Mouse (Mus musculus): ENCODE measurements around the gene Lamtor5. TPM values are rescaled to one million over a fixed set of nuclear protein-coding genes. Genes with fewer than 3 reads are reported as not detected.

Gene Lamtor5
- polyA plus RNA-seq, 2 experiments: 44.7 to 109 TPM

DNA sequence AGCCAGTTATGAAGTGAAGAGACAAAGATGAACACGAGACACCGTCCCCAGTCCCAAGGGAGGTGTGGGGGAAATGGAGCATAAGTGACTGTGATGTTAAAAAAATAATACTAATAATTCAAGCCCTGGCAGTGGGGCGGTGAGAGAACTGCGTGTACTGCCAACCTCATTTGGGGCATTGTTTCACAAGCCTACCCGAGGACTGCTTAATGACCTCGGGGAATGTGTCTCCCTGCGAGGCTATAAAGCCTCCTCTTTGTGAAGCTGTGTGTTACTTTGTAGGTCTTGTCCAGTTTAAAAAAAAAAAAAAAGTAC is 16.9 kb upstream of the Lamtor5 start:
- no peaks in the 10 kb centered on the region for H3K27me3 ChIP-seq (ENCODE audit: control insufficient read depth, insufficient read depth, low read length)

GRCm38 (mm10) chr3:107266814-107267345 is 11.8 kb upstream of the Lamtor5 start:
- no peak overlapping the region for H3K27ac ChIP-seq
- H3K4me3 ChIP-seq (ENCODE audit: insufficient read depth in 1 of 2, low read depth in 2 of 2, low read length in 2 of 2): no peak overlapping the region
- no peaks in the 10 kb centered on the region for H3K9me3 ChIP-seq (ENCODE audit: control insufficient read depth, low read length)
- TF ChIP-seq CTCF (IDR thresholded peaks at IDR 0.05; ENCODE audit: low read depth) (no peak), EP300 (IDR thresholded peaks at IDR 0.05; ENCODE audit: low read depth) (no peak)
- no peaks in the 10 kb centered on the region for H3K4me1 ChIP-seq (replicated peaks; ENCODE audit: control insufficient read depth in 2 of 2, insufficient read depth in 2 of 2, low read length in 1 of 2)
- WGBS (ENCODE audit: insufficient replicate concordance): 64% methylated on average over 2 of the region's 2 CpGs
- DNase-seq (ENCODE audit: low read depth in 3 of 3, low spot score in 3 of 3) (no peak), ATAC-seq (ENCODE audit: insufficient read depth) (no peak)
- H3K36me3 ChIP-seq (replicated peaks; ENCODE audit: control insufficient read depth, insufficient read depth, low read depth): no peaks in the 10 kb centered on the region
- H3K27me3 ChIP-seq (ENCODE audit: control insufficient read depth, insufficient read depth, low read length): no peaks in the 10 kb centered on the region
- no peak overlapping the region for H3K9ac ChIP-seq (replicated peaks)
- no peak overlapping the region for H3K4me2 ChIP-seq (ENCODE audit: low read depth)

More for the DNA sequence above, 16.9 kb upstream of the Lamtor5 start:
- H3K9me3 ChIP-seq (ENCODE audit: control insufficient read depth, low read length): no peaks in the 10 kb centered on the region
- H3K9ac ChIP-seq (replicated peaks): no peak overlapping the region
- ATAC-seq (ENCODE audit: insufficient read depth) (no peak), DNase-seq (ENCODE audit: low read depth in 3 of 3, low spot score in 3 of 3) (no peak)
- 58% methylated on average over 7 of the region's 7 CpGs for WGBS (ENCODE audit: insufficient replicate concordance)
- no peak overlapping the region for H3K4me2 ChIP-seq (ENCODE audit: low read depth)
- no peak overlapping the region for H3K4me3 ChIP-seq (ENCODE audit: insufficient read depth in 1 of 2, low read depth in 2 of 2, low read length in 2 of 2)
- H3K36me3 ChIP-seq (replicated peaks; ENCODE audit: control insufficient read depth, insufficient read depth, low read depth): no peaks in the 10 kb centered on the region
- TF ChIP-seq EP300 (IDR thresholded peaks at IDR 0.05; ENCODE audit: low read depth) (no peak), CTCF (IDR thresholded peaks at IDR 0.05; ENCODE audit: low read depth) (no peak)
- no peak overlapping the region for H3K27ac ChIP-seq
- H3K4me1 ChIP-seq (replicated peaks; ENCODE audit: control insufficient read depth in 2 of 2, insufficient read depth in 2 of 2, low read length in 1 of 2): no peaks in the 10 kb centered on the region

GRCm38 (mm10) chr3:107272433-107272832 is 6.2 kb upstream of the Lamtor5 start:
- no peak overlapping the region for H3K27ac ChIP-seq
- no peak for DNase-seq (ENCODE audit: low read depth in 3 of 3, low spot score in 3 of 3)
- H3K4me2 ChIP-seq (ENCODE audit: low read depth): no peak overlapping the region
- H3K36me3 ChIP-seq (replicated peaks; ENCODE audit: control insufficient read depth, insufficient read depth, low read depth): no peaks in the 10 kb centered on the region
- no peak overlapping the region for H3K9ac ChIP-seq (replicated peaks)
- ATAC-seq (ENCODE audit: insufficient read depth): peak; percentile 52; the same call in 1 of the 2 replicates
- no peaks in the 10 kb centered on the region for H3K27me3 ChIP-seq (ENCODE audit: control insufficient read depth, insufficient read depth, low read length)
- no peak for TF ChIP-seq CTCF (IDR thresholded peaks at IDR 0.05; ENCODE audit: low read depth)
- TF ChIP-seq EP300 (IDR thresholded peaks at IDR 0.05; ENCODE audit: low read depth): no peak
- H3K4me3 ChIP-seq (ENCODE audit: insufficient read depth in 1 of 2, low read depth in 2 of 2, low read length in 2 of 2): no peak overlapping the region
- peaks cover 0 to 4% of the 10 kb centered on the region in 2 experiments; a peak in 1 of 4 replicates for H3K4me1 ChIP-seq (replicated peaks; ENCODE audit: control insufficient read depth in 2 of 2, insufficient read depth in 2 of 2, low read length in 1 of 2)
- WGBS (ENCODE audit: insufficient replicate concordance): 41% methylated on average over 3 of the region's 3 CpGs
- H3K9me3 ChIP-seq (ENCODE audit: control insufficient read depth, low read length): no peaks in the 10 kb centered on the region

- no peak overlapping the region for H3K4me3 ChIP-seq (ENCODE audit: insufficient read depth in 1 of 2, low read depth in 2 of 2, low read length in 2 of 2)
- no peak overlapping the region for H3K4me2 ChIP-seq (ENCODE audit: low read depth)
- H3K36me3 ChIP-seq (replicated peaks; ENCODE audit: control insufficient read depth, insufficient read depth, low read depth): no peaks in the 10 kb centered on the region
- H3K27ac ChIP-seq: no peak overlapping the region
- 0 out of 2 replicates have a peak, but pooled peaks have one; percentile 35 for ATAC-seq (ENCODE audit: insufficient read depth)
- H3K9me3 ChIP-seq (ENCODE audit: control insufficient read depth, low read length): no peaks in the 10 kb centered on the region
- H3K27me3 ChIP-seq (ENCODE audit: control insufficient read depth, insufficient read depth, low read length): no peaks in the 10 kb centered on the region
- H3K9ac ChIP-seq (replicated peaks): no peak overlapping the region
- 12% methylated on average over 3 of the region's 3 CpGs for WGBS (ENCODE audit: insufficient replicate concordance)
- peak; percentile 28 to 36 (median 33) for DNase-seq (ENCODE audit: low read depth in 3 of 3, low spot score in 3 of 3)
- TF ChIP-seq CTCF (IDR thresholded peaks at IDR 0.05; ENCODE audit: low read depth) (peak; percentile 88), EP300 (IDR thresholded peaks at IDR 0.05; ENCODE audit: low read depth) (no peak)
- peaks cover 0 to 7% of the 10 kb centered on the region in 2 experiments; a peak in 1 of 4 replicates for H3K4me1 ChIP-seq (replicated peaks; ENCODE audit: control insufficient read depth in 2 of 2, insufficient read depth in 2 of 2, low read length in 1 of 2)
Measured at GRCm38 (mm10) chr3:107273820-107274219, 4.8 kb upstream of the Lamtor5 start.

DNA sequence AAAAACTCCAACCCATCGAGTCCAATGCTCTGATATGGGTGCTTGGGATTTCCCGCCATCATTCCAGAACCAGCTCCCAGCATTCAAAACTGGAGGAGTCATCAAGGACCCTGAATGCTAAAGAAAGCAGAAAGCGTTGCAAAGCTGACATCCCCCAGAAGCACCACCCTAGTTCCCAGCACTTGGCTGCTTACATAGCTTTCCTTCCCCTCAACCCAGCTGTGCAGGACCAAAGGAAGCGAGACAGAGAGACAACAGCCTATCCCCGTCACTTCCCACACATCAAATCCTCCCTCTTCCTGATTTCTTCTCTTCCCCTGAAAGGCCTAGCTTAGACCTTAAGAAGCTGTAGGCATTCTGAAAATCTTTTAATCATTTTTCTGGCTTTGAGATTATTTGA is 3.3 kb upstream of the Lamtor5 start:
- Histone ChIP-seq H3K9me3 (ENCODE audit: control insufficient read depth, low read length) (no peaks in the 10 kb centered on the region), H3K4me1 (replicated peaks; ENCODE audit: control insufficient read depth in 2 of 2, insufficient read depth in 2 of 2, low read length in 1 of 2) (peaks cover 3 to 7% of the 10 kb centered on the region in 2 experiments; a peak in 2 of 4 replicates), H3K4me3 (ENCODE audit: insufficient read depth in 1 of 2, low read depth in 2 of 2, low read length in 2 of 2) (no peak overlapping the region), H3K36me3 (replicated peaks; ENCODE audit: control insufficient read depth, insufficient read depth, low read depth) (no peaks in the 10 kb centered on the region), H3K27me3 (ENCODE audit: control insufficient read depth, insufficient read depth, low read length) (no peaks in the 10 kb centered on the region), H3K9ac (replicated peaks) (no peak overlapping the region), H3K27ac (no peak overlapping the region), H3K4me2 (ENCODE audit: low read depth) (no peak overlapping the region)
- 49% methylated on average over 5 of the region's 5 CpGs for WGBS (ENCODE audit: insufficient replicate concordance)
- DNase-seq (ENCODE audit: low read depth in 3 of 3, low spot score in 3 of 3) (no peak), ATAC-seq (ENCODE audit: insufficient read depth) (no peak)
- TF ChIP-seq CTCF (IDR thresholded peaks at IDR 0.05; ENCODE audit: low read depth): no peak
- no peak for TF ChIP-seq EP300 (IDR thresholded peaks at IDR 0.05; ENCODE audit: low read depth)
